Mouse (Mus musculus) liver, postnatal 0 days (tissue): ENCODE results near the gene Unc79. TPM values are rescaled to one million over a fixed set of nuclear protein-coding genes. Genes with fewer than 3 reads are reported as not detected.

Experiments
- ATAC-seq: fragments of 200-750 bp; cut with Nextera tagmentation; 2 replicates; pipeline ENCODE4 v1.8.0; 2017; ENCODE audit warnings: mild to moderate bottlenecking, moderate library complexity
- DNase-seq: peaks from one replicate; pipeline ENCODE4 v3.0.0-alpha.2; 2016
- H3K27ac ChIP-seq: fragments of 300-500 bp; sonication (generic); 2 replicates; pipeline ENCODE4 v1.5.1; 2014; ENCODE audit warnings: antibody characterized with exemption, moderate library complexity, mild to moderate bottlenecking, low read depth
- H3K27me3 ChIP-seq: fragments of 300-500 bp; sonication (generic); 2 replicates; pipeline ENCODE4 v1.6.1; 2014; ENCODE audit warnings: low read length, control low read depth, mixed read lengths; ENCODE audit not compliant: insufficient read depth
- H3K36me3 ChIP-seq: fragments of 300-500 bp; sonication (generic); replicated peaks from 2 replicates; pipeline ENCODE4 v1.6.1; 2014; ENCODE audit warnings: mild to moderate bottlenecking, control low read depth, low read length, moderate library complexity, mixed read lengths; ENCODE audit not compliant: insufficient read depth
- H3K4me1 ChIP-seq: fragments of 300-500 bp; sonication (generic); 2 replicates; pipeline ENCODE4 v1.6.1; 2014; ENCODE audit warnings: antibody characterized with exemption, mild to moderate bottlenecking, control low read depth; ENCODE audit not compliant: insufficient read depth
- H3K4me2 ChIP-seq: fragments of 300-500 bp; sonication (generic); 2 replicates; pipeline ENCODE4 v1.6.1; 2014; ENCODE audit warnings: low read depth, mild to moderate bottlenecking, low read length, moderate library complexity, mixed read lengths
- H3K4me3 ChIP-seq: fragments of 300-500 bp; sonication (generic); 2 replicates; pipeline ENCODE4 v1.5.1; 2014; ENCODE audit warnings: low read depth, low read length
- H3K9ac ChIP-seq: fragments of 300-500 bp; sonication (generic); replicated peaks from 2 replicates; pipeline ENCODE4 v1.6.1; 2014; ENCODE audit warnings: mild to moderate bottlenecking, moderate library complexity
- H3K9me3 ChIP-seq: fragments of 300-500 bp; sonication (generic); 2 replicates; pipeline ENCODE4 v1.6.1; 2016; ENCODE audit warnings: mild to moderate bottlenecking, control low read depth, low read length, mixed read lengths
- CTCF ChIP-seq: sonication (generic); IDR thresholded peaks from 2 replicates; pipeline ENCODE4 v1.5.1; 2016; ENCODE audit warnings: antibody characterized with exemption, low read depth
- EP300 ChIP-seq: IDR thresholded peaks from 2 replicates; pipeline ENCODE4 v1.6.1; 2016; ENCODE audit warnings: antibody characterized with exemption, low read depth, mild to moderate bottlenecking
- WGBS: fragments of 180-500 bp; shearing (Covaris S2); extraction: QIAGEN DNeasy Blood & Tissue Kit; methylation state at CpG from one replicate; pipeline ENCODE4 v1.1.7; 2014; ENCODE audit not compliant: insufficient replicate concordance; 5-methylcytosine and 5-hydroxymethylcytosine counted together
- polyA plus RNA-seq: library from polyadenylated mRNA; unstranded; fragments of >200 nt; fragmentation: Nextera tagmentation; extraction: Ambion mirVana; gene quantifications from 2 replicates; pipeline ENCODE4 v1.2.1, GENCODE M21; 2015

The Unc79 gene
- polyA plus RNA-seq, 1 experiment from 2014 or later = 0.01 TPM

- H3K27me3 ChIP-seq = no peaks in the 10 kb centered on the region
- H3K9me3 ChIP-seq = no peaks in the 10 kb centered on the region
- H3K4me3 ChIP-seq = no peak overlapping the region
- 67% methylated on average over 1 of the region's 1 CpGs for WGBS
- no peaks in the 10 kb centered on the region for H3K36me3 ChIP-seq
- no peaks in the 10 kb centered on the region for H3K4me1 ChIP-seq
- ATAC-seq = no peak
- H3K4me2 ChIP-seq = no peak overlapping the region
- DNase-seq = no peak
- H3K27ac ChIP-seq = no peak overlapping the region
- TF ChIP-seq EP300 = no peak
- no peak for TF ChIP-seq CTCF
- no peak overlapping the region for H3K9ac ChIP-seq
Observed at GRCm38 (mm10) chr12:103123861-103124260, 175.2 kb downstream of the Unc79 start.

DNA sequence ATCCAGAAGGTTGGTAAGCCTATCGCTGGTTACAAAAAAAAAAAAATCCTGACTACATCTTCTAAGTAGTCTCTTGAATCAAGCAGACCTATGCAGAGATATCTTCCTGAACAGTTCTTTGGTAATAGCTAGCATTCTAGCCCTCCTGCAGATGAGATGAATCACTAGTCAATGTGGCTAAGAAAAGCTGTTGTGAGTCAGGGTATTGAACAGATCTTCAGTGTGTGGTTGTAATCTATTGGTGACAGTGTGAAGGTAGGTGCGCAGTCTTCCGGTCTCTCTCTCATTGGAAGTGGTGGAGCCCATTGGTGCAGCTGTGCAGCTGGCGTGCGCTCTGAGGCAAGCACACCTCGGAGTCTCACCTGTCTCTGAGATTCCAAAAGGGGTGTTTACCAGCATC is 180.3 kb downstream of the Unc79 start:
- TF ChIP-seq CTCF = no peak
- no peak for TF ChIP-seq EP300
- WGBS = 84% methylated on average over 6 of the region's 6 CpGs
- DNase-seq (no peak), ATAC-seq (no peak)
- Histone ChIP-seq H3K9ac (no peak overlapping the region), H3K27ac (no peak overlapping the region), H3K4me3 (no peak overlapping the region), H3K27me3 (no peaks in the 10 kb centered on the region), H3K4me1 (no peaks in the 10 kb centered on the region), H3K4me2 (no peak overlapping the region), H3K36me3 (no peaks in the 10 kb centered on the region), H3K9me3 (no peaks in the 10 kb centered on the region)

DNA sequence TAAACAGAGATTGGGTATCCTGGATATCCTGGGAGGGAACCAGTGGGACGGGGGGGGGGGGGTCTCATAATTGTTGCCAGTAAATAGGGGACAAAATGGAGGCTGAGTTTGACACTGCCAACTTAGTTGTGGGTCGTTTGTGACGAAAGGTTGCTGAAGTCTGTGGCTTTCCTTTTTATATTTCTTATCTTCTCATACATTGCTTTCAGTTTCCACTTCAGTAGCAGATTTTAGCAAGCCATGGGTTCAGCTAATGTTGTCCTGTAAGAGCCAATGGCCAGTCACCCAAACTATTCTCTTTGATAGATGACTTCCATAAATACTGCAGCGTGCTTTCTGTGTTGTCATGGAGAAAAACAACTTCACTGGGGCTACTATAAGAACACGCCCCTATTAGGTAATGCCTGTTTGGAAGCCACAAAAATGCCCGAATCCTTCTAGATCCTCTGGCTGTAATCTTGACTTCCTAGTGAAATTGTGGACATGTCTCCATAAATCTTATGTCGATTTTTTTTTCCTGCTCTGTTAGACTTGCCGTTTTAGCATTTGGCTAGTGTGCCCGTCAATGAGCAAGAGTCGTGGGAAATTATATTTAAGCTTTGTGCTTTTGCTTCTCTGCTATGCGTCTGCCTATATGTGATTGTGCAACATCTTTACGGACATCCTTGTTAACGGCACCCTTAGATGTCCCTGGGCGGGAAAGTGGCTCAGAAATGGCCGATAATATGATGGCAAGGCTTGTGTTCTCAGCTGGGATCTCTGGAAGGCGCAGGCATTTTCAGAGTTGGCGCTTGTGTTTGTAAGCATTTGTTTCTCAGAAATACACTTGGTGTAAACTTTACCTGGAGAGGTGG is 181.0 kb downstream of the Unc79 start:
- Histone ChIP-seq H3K9ac (no peak overlapping the region), H3K27me3 (no peaks in the 10 kb centered on the region), H3K4me1 (no peaks in the 10 kb centered on the region), H3K4me2 (no peak overlapping the region), H3K27ac (no peak overlapping the region), H3K9me3 (no peaks in the 10 kb centered on the region), H3K36me3 (no peaks in the 10 kb centered on the region), H3K4me3 (no peak overlapping the region)
- ATAC-seq (no peak), DNase-seq (no peak)
- TF ChIP-seq EP300 (no peak), CTCF (no peak)
- 60% methylated on average over 17 of the region's 17 CpGs for WGBS

DNA sequence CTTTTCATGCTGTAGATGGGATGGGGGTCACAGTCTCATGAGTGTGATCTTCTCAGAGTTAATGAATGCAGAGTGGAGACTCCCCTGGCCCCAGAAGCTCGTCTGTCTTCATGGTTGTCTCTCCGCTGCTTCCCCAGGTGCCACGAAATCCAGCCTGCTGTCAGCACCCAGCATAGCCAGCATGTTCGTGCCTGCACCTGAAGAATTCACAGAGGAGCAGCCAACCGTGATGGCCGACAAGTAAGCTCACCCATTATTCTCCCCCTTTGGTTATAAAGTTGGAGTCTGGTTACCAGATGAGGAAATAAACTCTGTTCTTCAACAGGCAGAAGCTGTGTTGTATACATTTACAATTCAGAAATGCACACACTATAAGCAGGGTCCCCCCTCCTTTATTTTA is 182.8 kb downstream of the Unc79 start:
- H3K9me3 ChIP-seq = no peaks in the 10 kb centered on the region
- no peak overlapping the region for H3K9ac ChIP-seq
- H3K27ac ChIP-seq = no peak overlapping the region
- TF ChIP-seq CTCF (no peak), EP300 (no peak)
- no peaks in the 10 kb centered on the region for H3K27me3 ChIP-seq
- no peak overlapping the region for H3K4me2 ChIP-seq
- ATAC-seq (no peak), DNase-seq (no peak)
- H3K4me3 ChIP-seq = no peak overlapping the region
- no peaks in the 10 kb centered on the region for H3K36me3 ChIP-seq
- WGBS = 64% methylated on average over 6 of the region's 6 CpGs
- no peaks in the 10 kb centered on the region for H3K4me1 ChIP-seq

DNA sequence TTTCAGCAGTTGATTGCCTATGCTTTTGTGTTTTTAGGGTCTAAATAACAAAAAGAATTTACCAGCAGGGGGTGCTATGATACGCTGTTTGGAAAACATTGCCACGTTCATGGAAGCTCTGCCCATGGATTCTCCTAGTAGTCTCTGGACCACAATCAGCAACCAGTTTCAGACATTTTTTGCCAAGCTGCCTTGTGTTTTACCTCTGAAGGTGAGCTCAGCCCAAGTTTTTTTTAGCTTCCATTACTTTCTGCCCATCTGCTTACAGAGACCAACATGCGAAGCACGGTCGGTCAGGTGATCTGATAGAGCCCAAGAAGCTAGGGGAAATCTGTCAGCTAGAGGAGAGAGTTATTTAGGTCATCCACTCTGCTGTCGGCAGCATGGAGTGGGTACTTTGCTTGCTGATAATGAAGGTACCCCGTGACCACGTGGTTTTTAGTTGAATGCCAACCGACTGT is 193.9 kb downstream of the Unc79 start:
- H3K27me3 ChIP-seq = no peaks in the 10 kb centered on the region
- no peaks in the 10 kb centered on the region for H3K9me3 ChIP-seq
- no peak overlapping the region for H3K4me3 ChIP-seq
- WGBS = 41% methylated on average over 9 of the region's 9 CpGs
- TF ChIP-seq EP300 = no peak
- TF ChIP-seq CTCF = peak; percentile 59
- H3K4me2 ChIP-seq = no peak overlapping the region
- no peak overlapping the region for H3K9ac ChIP-seq
- ATAC-seq (no peak), DNase-seq (no peak)
- no peak overlapping the region for H3K27ac ChIP-seq
- H3K4me1 ChIP-seq = no peaks in the 10 kb centered on the region
- no peaks in the 10 kb centered on the region for H3K36me3 ChIP-seq

DNA sequence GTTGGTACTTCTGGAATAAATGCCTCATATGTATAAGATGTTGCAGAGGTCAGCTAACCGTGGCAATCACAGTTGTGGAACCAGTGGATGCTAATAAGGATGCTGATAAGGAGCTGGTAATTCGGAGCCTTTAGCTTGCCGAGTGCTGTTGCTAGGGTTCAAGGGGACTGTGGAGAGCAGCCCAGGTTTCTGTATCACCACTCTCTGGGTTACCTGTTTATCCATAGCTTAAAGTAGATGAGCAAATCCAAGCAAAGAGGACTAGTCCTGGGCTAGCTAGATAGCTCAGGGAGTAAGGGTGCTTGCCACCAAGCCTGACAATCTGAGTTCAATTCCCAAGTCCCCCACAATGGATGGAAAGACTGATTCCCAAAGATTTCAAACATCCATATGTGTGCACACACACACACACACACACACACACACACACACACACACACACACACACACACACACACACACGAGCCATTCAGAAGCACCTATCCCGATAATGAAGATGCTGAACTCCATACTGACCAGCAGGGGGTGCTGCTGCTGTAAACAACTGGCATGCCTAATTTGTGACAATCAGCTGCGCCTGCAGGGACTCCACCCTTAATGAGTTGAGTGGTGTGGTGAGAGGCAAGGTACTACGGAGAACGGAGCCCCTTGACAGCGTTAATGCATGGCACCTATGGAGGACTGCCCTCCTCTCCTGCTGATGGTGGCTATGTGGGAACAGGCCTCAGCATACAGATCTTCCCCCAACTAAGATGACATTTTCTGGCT is 195.3 kb downstream of the Unc79 start:
- ATAC-seq = no peak
- 29% methylated on average over 9 of the region's 9 CpGs for WGBS
- no peak for TF ChIP-seq EP300
- peak; percentile 86 for TF ChIP-seq CTCF
- Histone ChIP-seq H3K27ac (no peak overlapping the region), H3K27me3 (no peaks in the 10 kb centered on the region), H3K9me3 (no peaks in the 10 kb centered on the region), H3K4me2 (no peak overlapping the region), H3K4me1 (no peaks in the 10 kb centered on the region), H3K9ac (no peak overlapping the region), H3K36me3 (no peaks in the 10 kb centered on the region), H3K4me3 (no peak overlapping the region)
- DNase-seq = peak; percentile 51
